Mouse (Mus musculus) lung, postnatal 0 days (tissue): ENCODE results near the gene Bod1l. TPM values are rescaled to one million over a fixed set of nuclear protein-coding genes. Genes with fewer than 3 reads are reported as not detected.

Experiments
- ATAC-seq: fragments of 200-750 bp; cut with Nextera tagmentation; 2 replicates; pipeline ENCODE4 v1.8.0; 2017; ENCODE audit warnings: moderate library complexity
- DNase-seq: peaks from one replicate; pipeline ENCODE4 v3.0.0-alpha.2; 2016; ENCODE audit warnings: low spot score
- H3K27ac ChIP-seq: fragments of 300-500 bp; sonication (generic); 2 replicates; pipeline ENCODE4 v1.5.1; 2014; ENCODE audit warnings: antibody characterized with exemption, mild to moderate bottlenecking, low read length, mixed read lengths
- H3K27me3 ChIP-seq: fragments of 300-500 bp; sonication (generic); replicated peaks from 2 replicates; pipeline ENCODE4 v1.6.1; 2014; ENCODE audit warnings: low read length, mixed read lengths; ENCODE audit not compliant: insufficient read depth
- H3K36me3 ChIP-seq: fragments of 300-500 bp; sonication (generic); 2 replicates; pipeline ENCODE4 v1.6.1; 2014; ENCODE audit warnings: low read length, mixed read lengths; ENCODE audit not compliant: insufficient read depth
- H3K4me1 ChIP-seq: fragments of 300-500 bp; sonication (generic); 2 replicates; pipeline ENCODE4 v1.6.1; 2014; ENCODE audit warnings: antibody characterized with exemption, low read depth, low read length, mixed read lengths; ENCODE audit not compliant: insufficient read depth
- H3K4me2 ChIP-seq: fragments of 300-500 bp; sonication (generic); replicated peaks from 2 replicates; pipeline ENCODE4 v1.6.1; 2014; ENCODE audit warnings: low read depth, mild to moderate bottlenecking, low read length, moderate library complexity, mixed read lengths
- H3K4me3 ChIP-seq: fragments of 300-500 bp; sonication (generic); 2 replicates; pipeline ENCODE4 v1.5.1; 2014; ENCODE audit warnings: low read depth, low read length
- H3K9ac ChIP-seq: fragments of 300-500 bp; sonication (generic); replicated peaks from 2 replicates; pipeline ENCODE4 v1.6.1; 2014; ENCODE audit warnings: low read depth, mild to moderate bottlenecking
- H3K9me3 ChIP-seq: fragments of 300-500 bp; sonication (generic); 2 replicates; pipeline ENCODE4 v1.6.1; 2016; ENCODE audit warnings: low read length, mixed read lengths
- CTCF ChIP-seq: IDR thresholded peaks from 2 replicates; pipeline ENCODE4 v1.5.1; 2016; ENCODE audit warnings: antibody characterized with exemption, mild to moderate bottlenecking
- EP300 ChIP-seq: IDR thresholded peaks from 2 replicates; pipeline ENCODE4 v1.6.1; 2016; ENCODE audit warnings: antibody characterized with exemption, mild to moderate bottlenecking, control low read depth
- WGBS: fragments of 180-500 bp; shearing (Covaris S2); extraction: QIAGEN DNeasy Blood & Tissue Kit; methylation state at CpG from one replicate; pipeline ENCODE4 v1.1.7; 2014; 5-methylcytosine and 5-hydroxymethylcytosine counted together
- polyA plus RNA-seq: library from polyadenylated mRNA; unstranded; fragments of >200 nt; fragmentation: Nextera tagmentation; extraction: Ambion mirVana; gene quantifications from 2 replicates; pipeline ENCODE4 v1.2.1, GENCODE M21; 2015

The Bod1l gene
- polyA plus RNA-seq, result 19.7 and 22.3 TPM in 2 replicates

- H3K4me3 ChIP-seq, result peak within 1 kb of the TSS; percentile 95
- H3K9me3 ChIP-seq, result no peaks in the 10 kb centered on the region
- ATAC-seq (peak; percentile 97), DNase-seq (peak; percentile 99)
- H3K9ac ChIP-seq, result peak within 1 kb of the TSS; percentile 95
- no peaks in the 10 kb centered on the region for H3K27me3 ChIP-seq
- peak within 1 kb of the TSS; percentile 90 for H3K27ac ChIP-seq
- H3K36me3 ChIP-seq, result no peaks in the 10 kb centered on the region
- WGBS, result under 1% methylated on average over 35 of the region's 38 CpGs
- peak within 1 kb of the TSS; percentile 90 for H3K4me2 ChIP-seq
- H3K4me1 ChIP-seq, result no peaks in the 10 kb centered on the region
- TF ChIP-seq EP300, result no peak; the same call in 1 of the 2 replicates
- peak; percentile 78 for TF ChIP-seq CTCF
Measured at GRCm38 (mm10) chr5:41844147-41844529, at the start of gene Bod1l. TSS of gene Bod1l (minus strand) at chr5:41844315.

GRCm38 (mm10) chr5:41893351-41893750 is 49.2 kb upstream of the Bod1l start:
- Histone ChIP-seq H3K27ac (no peak overlapping the region), H3K36me3 (no peaks in the 10 kb centered on the region), H3K4me2 (no peak overlapping the region), H3K4me1 (no peaks in the 10 kb centered on the region), H3K9me3 (no peaks in the 10 kb centered on the region), H3K9ac (no peak overlapping the region), H3K27me3 (no peaks in the 10 kb centered on the region), H3K4me3 (no peak overlapping the region)
- TF ChIP-seq CTCF (no peak), EP300 (no peak)
- ATAC-seq, result no peak
- no peak for DNase-seq
- WGBS, result 48% methylated on average over 6 of the region's 6 CpGs

- no peaks in the 10 kb centered on the region for H3K9me3 ChIP-seq
- no peak for ATAC-seq
- TF ChIP-seq EP300 (no peak), CTCF (no peak)
Measured at GRCm38 (mm10) chr5:41890871-41891270, 46.8 kb upstream of the Bod1l start.

DNA sequence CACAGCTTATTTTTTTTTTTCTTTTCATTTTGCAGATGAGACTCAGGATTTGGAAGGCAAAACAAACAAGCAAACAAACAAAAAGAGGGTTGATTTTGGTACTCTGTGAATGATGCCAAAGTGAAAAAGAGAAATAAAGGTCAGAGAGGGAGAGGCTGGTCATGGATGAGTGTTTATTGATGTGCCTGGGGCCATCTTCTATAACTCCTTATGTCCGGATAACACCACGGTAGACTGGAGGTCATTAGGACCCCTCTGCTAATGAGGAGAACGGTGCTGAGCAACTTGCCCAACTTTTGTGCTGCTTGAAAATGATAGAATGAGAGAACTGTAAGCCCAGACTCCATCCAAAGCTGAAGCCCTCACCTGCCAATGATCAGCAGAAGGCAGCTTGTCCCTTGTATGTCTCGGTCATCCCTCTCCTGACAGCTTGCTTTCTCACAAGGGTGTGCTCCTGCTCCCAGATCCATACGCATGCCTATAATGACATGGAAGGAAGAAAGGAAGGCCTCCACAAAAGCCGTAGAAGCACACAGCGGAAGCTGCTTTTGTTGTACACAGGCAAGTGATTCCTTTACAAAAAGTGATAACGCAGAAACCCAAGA is 45.2 kb upstream of the Bod1l start:
- Histone ChIP-seq H3K4me1 (no peaks in the 10 kb centered on the region), H3K27ac (no peak overlapping the region), H3K9me3 (no peaks in the 10 kb centered on the region), H3K4me2 (no peak overlapping the region), H3K27me3 (no peaks in the 10 kb centered on the region), H3K4me3 (no peak overlapping the region), H3K36me3 (no peaks in the 10 kb centered on the region), H3K9ac (no peak overlapping the region)
- ATAC-seq (no peak), DNase-seq (no peak)
- WGBS, result 84% methylated on average over 8 of the region's 8 CpGs
- no peak for TF ChIP-seq EP300
- TF ChIP-seq CTCF, result no peak

More at GRCm38 (mm10) chr5:41890871-41891270, 46.8 kb upstream of the Bod1l start:
- H3K9ac ChIP-seq, result no peak overlapping the region
- no peak overlapping the region for H3K4me3 ChIP-seq
- no peaks in the 10 kb centered on the region for H3K4me1 ChIP-seq
- H3K27me3 ChIP-seq, result no peaks in the 10 kb centered on the region
- DNase-seq, result no peak
- no peak overlapping the region for H3K4me2 ChIP-seq
- 37% methylated on average over 5 of the region's 5 CpGs for WGBS
- H3K27ac ChIP-seq, result no peak overlapping the region
- H3K36me3 ChIP-seq, result no peaks in the 10 kb centered on the region

DNA sequence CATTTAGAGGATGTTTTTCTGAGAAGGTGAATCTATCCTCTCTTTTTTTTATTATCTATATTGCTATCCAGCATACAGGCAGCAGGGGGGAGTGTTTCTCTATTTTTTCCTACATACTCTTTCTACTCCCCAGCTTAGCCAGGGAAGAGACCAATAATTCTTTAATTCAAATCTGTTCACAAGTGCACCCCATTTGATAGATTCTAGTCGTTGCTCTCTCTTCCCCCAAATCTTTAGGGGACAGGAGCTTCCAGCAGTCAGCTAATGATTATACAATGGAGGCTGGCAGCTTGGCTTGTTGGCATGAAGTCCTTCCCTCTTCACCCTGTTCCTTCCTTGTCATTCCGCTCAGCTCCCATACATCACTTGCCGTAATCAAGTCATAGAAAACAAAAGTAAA is 44.7 kb upstream of the Bod1l start:
- DNase-seq (peak; percentile 15), ATAC-seq (no peak)
- Histone ChIP-seq H3K4me2 (no peak overlapping the region), H3K9ac (no peak overlapping the region), H3K27me3 (no peaks in the 10 kb centered on the region), H3K4me1 (no peaks in the 10 kb centered on the region), H3K27ac (no peak overlapping the region), H3K9me3 (no peaks in the 10 kb centered on the region), H3K36me3 (no peaks in the 10 kb centered on the region), H3K4me3 (no peak overlapping the region)
- TF ChIP-seq CTCF (peak; percentile 41), EP300 (no peak)
- WGBS, result 55% methylated on average over 3 of the region's 3 CpGs

DNA sequence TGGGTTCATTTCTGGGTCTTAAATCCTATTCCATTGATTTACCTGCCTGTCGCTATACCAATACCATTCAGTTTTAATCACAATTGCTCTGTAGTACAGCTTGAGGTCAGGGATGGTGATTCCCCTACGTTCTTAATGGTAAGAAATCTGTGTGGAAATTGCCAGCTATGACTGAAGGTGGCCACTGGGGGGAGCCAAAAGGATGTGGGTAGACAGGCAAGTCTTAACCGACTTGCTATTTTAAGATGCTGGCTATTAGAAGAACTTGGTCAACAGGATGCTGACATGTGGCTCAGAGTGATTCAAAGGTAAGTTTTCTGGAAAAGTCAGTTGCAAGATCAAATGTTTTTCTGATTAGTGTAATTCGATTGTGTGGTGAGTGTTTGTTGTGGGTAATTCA is 43.6 kb upstream of the Bod1l start:
- no peak for ATAC-seq

GRCm38 (mm10) chr5:41884563-41884962 is 40.4 kb upstream of the Bod1l start:
- H3K27me3 ChIP-seq, result no peaks in the 10 kb centered on the region
- no peaks in the 10 kb centered on the region for H3K36me3 ChIP-seq
- no peaks in the 10 kb centered on the region for H3K9me3 ChIP-seq
- peak; percentile 55 for DNase-seq
- H3K27ac ChIP-seq, result no peak overlapping the region
- H3K4me3 ChIP-seq, result no peak overlapping the region
- no peak overlapping the region for H3K9ac ChIP-seq
- H3K4me2 ChIP-seq, result no peak overlapping the region
- ATAC-seq, result no peak
- no peak for TF ChIP-seq EP300
- TF ChIP-seq CTCF, result peak; percentile 79
- WGBS, result 18% methylated on average over 12 of the region's 12 CpGs
- no peaks in the 10 kb centered on the region for H3K4me1 ChIP-seq

More for the DNA sequence above, 43.6 kb upstream of the Bod1l start:
- TF ChIP-seq CTCF (peak; percentile 79), EP300 (no peak)
- Histone ChIP-seq H3K4me2 (no peak overlapping the region), H3K9me3 (no peaks in the 10 kb centered on the region), H3K27me3 (no peaks in the 10 kb centered on the region), H3K36me3 (no peaks in the 10 kb centered on the region), H3K4me1 (no peaks in the 10 kb centered on the region), H3K9ac (no peak overlapping the region), H3K27ac (no peak overlapping the region), H3K4me3 (no peak overlapping the region)
- 9% methylated on average over 4 of the region's 4 CpGs for WGBS
- peak; percentile 64 for DNase-seq
